Mouse (Mus musculus): ENCODE data around the gene Pgm2.

- TF ChIP-seq CTCF (IDR thresholded peaks at IDR 0.05) (no peak), EP300 (IDR thresholded peaks at IDR 0.05) (no peak)
Observed at GRCm38 (mm10) chr5:64157926-64158325, 65.2 kb downstream of the Pgm2 start.
